17 mouse cellular contexts compared by ENCODE assay signal in the genomic region with DNA sequence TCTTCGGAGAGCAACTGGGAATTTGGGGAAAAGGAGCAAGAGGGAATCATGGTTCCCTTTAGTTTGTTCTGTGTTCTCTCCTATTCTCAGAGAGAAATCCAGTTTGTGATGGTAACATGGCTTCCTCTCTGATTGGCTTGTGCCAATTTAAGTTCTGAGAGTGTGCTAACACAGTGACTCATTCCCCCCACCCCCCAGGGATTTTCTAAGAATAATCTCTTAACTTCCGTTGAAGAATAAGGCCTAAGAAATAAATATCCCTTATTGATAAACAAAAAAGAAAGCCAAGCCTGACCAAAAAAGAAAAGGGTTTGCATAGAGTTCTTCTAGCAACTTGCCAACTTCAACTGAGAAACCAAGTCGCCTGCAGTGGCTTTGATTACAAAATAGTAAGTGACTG.
"Had no signal": no experiment of that assay in that cellular context is flagged by ENCODE, and none has a peak within 500 bp of the region (broad histone marks: within the 10 kb centered on the region; RNA-seq: fewer than 3 reads in every experiment).

No protein-coding gene starts in this region.

- H3K4me2 ChIP-seq: limb, embryonic 12.5 days; limb, embryonic 15.5 days; liver, embryonic 13.5 days; midbrain, embryonic 13.5 days; stomach, embryonic 15.5 days had no signal

- H3K9ac ChIP-seq: limb, embryonic 12.5 days; limb, embryonic 15.5 days; liver, embryonic 13.5 days; midbrain, embryonic 13.5 days; stomach, embryonic 15.5 days had no signal

- ATAC-seq: intestine, embryonic 16.5 days; midbrain, embryonic 13.5 days had no signal

- H3K27ac ChIP-seq: kidney, postnatal 0 days; left cerebral cortex, adult 2 months; limb, embryonic 12.5 days; limb, embryonic 15.5 days; liver, embryonic 13.5 days; macrophage; midbrain, embryonic 13.5 days; stomach, embryonic 15.5 days had no signal

- H3K36me3 ChIP-seq: limb, embryonic 12.5 days; limb, embryonic 15.5 days; liver, embryonic 13.5 days; midbrain, embryonic 13.5 days; stomach, embryonic 15.5 days had no signal

- H3K9me3 ChIP-seq: limb, embryonic 12.5 days; limb, embryonic 15.5 days; liver, embryonic 13.5 days; midbrain, embryonic 13.5 days; stomach, embryonic 15.5 days had no signal

- H3K4me3 ChIP-seq: left cerebral cortex, adult 2 months; limb, embryonic 12.5 days; limb, embryonic 15.5 days; liver, embryonic 13.5 days; midbrain, embryonic 13.5 days; stomach, embryonic 15.5 days had no signal

- H3K4me1 ChIP-seq: limb, embryonic 15.5 days; midbrain, embryonic 13.5 days had no signal

- H3K27me3 ChIP-seq: limb, embryonic 12.5 days; limb, embryonic 15.5 days; liver, embryonic 13.5 days; midbrain, embryonic 13.5 days; stomach, embryonic 15.5 days had no signal

- DNase-seq: kidney, adult 18-20 months; kidney, adult 9 months; kidney, postnatal 25 days; layer of hippocampus, postnatal 36 days; left cerebral cortex, postnatal 4 days; liver, embryonic 13.5 days; lung, adult 2 months; spleen, adult 18-20 months; thymus, postnatal 25 days had no signal
